Mouse (Mus musculus) C2C12 (cell line): Measurements from ENCODE around the gene Dlec1.

ENCODE experiments used
- CEBPB ChIP-seq: IDR thresholded peaks from one replicate; pipeline ENCODE4 v1.6.1; 2011; ENCODE audit warnings: low read depth, mild to moderate bottlenecking, control low read depth, moderate library complexity
- CTCF ChIP-seq: IDR thresholded peaks from one replicate; pipeline ENCODE4 v1.5.1; 2011; ENCODE audit not compliant: control insufficient read depth, insufficient read depth, insufficient read length
- FOSL1 ChIP-seq: IDR thresholded peaks from one replicate; pipeline ENCODE4 v1.8.0; 2011; ENCODE audit warnings: mild to moderate bottlenecking, low read length; ENCODE audit not compliant: poor library complexity, insufficient read depth, severe bottlenecking
- MAX ChIP-seq: IDR thresholded peaks from one replicate; pipeline ENCODE4 v1.6.1; 2011; ENCODE audit warnings: mild to moderate bottlenecking, control low read depth
- MYOD1 ChIP-seq: IDR thresholded peaks from one replicate; pipeline ENCODE4 v1.6.1; 2011; ENCODE audit warnings: low read depth; ENCODE audit not compliant: control insufficient read depth, insufficient read length
- MYOG ChIP-seq: IDR thresholded peaks from one replicate; pipeline ENCODE4 v1.6.1; 2011; ENCODE audit not compliant: control insufficient read depth, insufficient read length; ENCODE audit errors: extremely low read depth
- USF1 ChIP-seq: IDR thresholded peaks from one replicate; pipeline ENCODE4 v1.6.1; 2011; ENCODE audit warnings: low read depth, mild to moderate bottlenecking, control low read depth, moderate library complexity

GRCm38 (mm10) chr9:119120168-119120560, 17.9 kb downstream of the Dlec1 start:
- TF ChIP-seq CTCF (no peak), USF1 (no peak), MYOG (no peak), MYOD1 (no peak), FOSL1 (no peak), MAX (no peak), CEBPB (no peak)
